Mouse (Mus musculus): ENCODE measurements at regions not wholly inside any gene's neighbourhood (a gene's known extent, or its start where the extent isn't known, plus 50 kb on each side); places are given as distances from the start of the nearest gene placed in this dataset.

GRCm38 (mm10) chr3:149827181-149827580 is 836.8 kb upstream of the Adgrl2 start:
- ATAC-seq: no peak
- no peaks in the 10 kb centered on the region for H3K36me3 ChIP-seq (ENCODE audit: control insufficient read depth, insufficient read depth, low read length)
- H3K4me1 ChIP-seq (ENCODE audit: control insufficient read depth, insufficient read depth, low read length): no peaks in the 10 kb centered on the region
- no peak overlapping the region for H3K27ac ChIP-seq (ENCODE audit: low read length)
- H3K4me2 ChIP-seq (ENCODE audit: low read length): no peak overlapping the region
- 29% methylated on average over 2 of the region's 2 CpGs for WGBS
- H3K9ac ChIP-seq (ENCODE audit: low read depth, low read length): no peak overlapping the region
- H3K4me3 ChIP-seq (ENCODE audit: low read depth, low read length): no peak overlapping the region
- H3K27me3 ChIP-seq (ENCODE audit: control insufficient read depth, insufficient read depth, low read depth, low read length): no peaks in the 10 kb centered on the region
- H3K9me3 ChIP-seq (replicated peaks; ENCODE audit: control insufficient read depth, low read length, poor library complexity, severe bottlenecking): no peaks in the 10 kb centered on the region

DNA sequence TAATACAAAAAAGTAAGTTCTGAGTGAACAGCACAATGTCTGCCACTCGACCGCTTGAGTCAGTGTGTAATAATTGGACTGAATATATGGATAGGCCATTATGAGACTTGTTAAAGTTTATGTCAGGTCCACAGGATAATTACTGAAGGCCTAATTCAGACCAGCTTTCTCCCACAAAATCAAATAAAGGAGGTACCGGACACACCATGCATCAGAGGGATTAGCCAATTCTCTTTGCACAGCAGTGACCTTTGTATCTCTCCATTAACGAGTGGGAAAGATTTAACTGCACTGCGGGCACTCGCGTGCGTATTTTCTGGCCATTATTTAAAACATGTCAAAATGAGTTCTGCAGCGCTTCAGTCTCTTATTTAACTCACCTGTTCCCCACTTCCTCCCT is 836.4 kb upstream of the Adgrl2 start:
- no peak overlapping the region for H3K4me3 ChIP-seq (ENCODE audit: low read depth, low read length)
- no peak overlapping the region for H3K27ac ChIP-seq (ENCODE audit: low read length)
- H3K9me3 ChIP-seq (replicated peaks; ENCODE audit: control insufficient read depth, low read length, poor library complexity, severe bottlenecking): no peaks in the 10 kb centered on the region
- H3K27me3 ChIP-seq (ENCODE audit: control insufficient read depth, insufficient read depth, low read depth, low read length): no peaks in the 10 kb centered on the region
- no peak overlapping the region for H3K4me2 ChIP-seq (ENCODE audit: low read length)
- WGBS: 21% methylated on average over 9 of the region's 9 CpGs
- H3K4me1 ChIP-seq (ENCODE audit: control insufficient read depth, insufficient read depth, low read length): no peaks in the 10 kb centered on the region
- H3K36me3 ChIP-seq (ENCODE audit: control insufficient read depth, insufficient read depth, low read length): no peaks in the 10 kb centered on the region
- no peak overlapping the region for H3K9ac ChIP-seq (ENCODE audit: low read depth, low read length)
- ATAC-seq: no peak

- no peaks in the 10 kb centered on the region for H3K36me3 ChIP-seq (ENCODE audit: control insufficient read depth, insufficient read depth, low read length)
- H3K4me3 ChIP-seq (ENCODE audit: low read depth, low read length): no peak overlapping the region
- H3K27me3 ChIP-seq (ENCODE audit: control insufficient read depth, insufficient read depth, low read depth, low read length): no peaks in the 10 kb centered on the region
- no peak overlapping the region for H3K9ac ChIP-seq (ENCODE audit: low read depth, low read length)
- WGBS: 83% methylated on average over 3 of the region's 3 CpGs
- ATAC-seq: no peak
- no peak overlapping the region for H3K27ac ChIP-seq (ENCODE audit: low read length)
- no peaks in the 10 kb centered on the region for H3K4me1 ChIP-seq (ENCODE audit: control insufficient read depth, insufficient read depth, low read length)
- H3K4me2 ChIP-seq (ENCODE audit: low read length): no peak overlapping the region
- H3K9me3 ChIP-seq (replicated peaks; ENCODE audit: control insufficient read depth, low read length, poor library complexity, severe bottlenecking): no peaks in the 10 kb centered on the region
Measured at GRCm38 (mm10) chr3:149820670-149821069, 830.3 kb upstream of the Adgrl2 start.

GRCm38 (mm10) chr3:149819863-149820262 is 829.5 kb upstream of the Adgrl2 start:
- H3K9me3 ChIP-seq (replicated peaks; ENCODE audit: control insufficient read depth, low read length, poor library complexity, severe bottlenecking): no peaks in the 10 kb centered on the region
- no peaks in the 10 kb centered on the region for H3K36me3 ChIP-seq (ENCODE audit: control insufficient read depth, insufficient read depth, low read length)
- H3K9ac ChIP-seq (ENCODE audit: low read depth, low read length): no peak overlapping the region
- H3K27me3 ChIP-seq (ENCODE audit: control insufficient read depth, insufficient read depth, low read depth, low read length): no peaks in the 10 kb centered on the region
- no peak overlapping the region for H3K27ac ChIP-seq (ENCODE audit: low read length)
- ATAC-seq: no peak
- no peak overlapping the region for H3K4me2 ChIP-seq (ENCODE audit: low read length)
- no peak overlapping the region for H3K4me3 ChIP-seq (ENCODE audit: low read depth, low read length)
- H3K4me1 ChIP-seq (ENCODE audit: control insufficient read depth, insufficient read depth, low read length): no peaks in the 10 kb centered on the region
- WGBS: 81% methylated on average over 4 of the region's 4 CpGs

DNA sequence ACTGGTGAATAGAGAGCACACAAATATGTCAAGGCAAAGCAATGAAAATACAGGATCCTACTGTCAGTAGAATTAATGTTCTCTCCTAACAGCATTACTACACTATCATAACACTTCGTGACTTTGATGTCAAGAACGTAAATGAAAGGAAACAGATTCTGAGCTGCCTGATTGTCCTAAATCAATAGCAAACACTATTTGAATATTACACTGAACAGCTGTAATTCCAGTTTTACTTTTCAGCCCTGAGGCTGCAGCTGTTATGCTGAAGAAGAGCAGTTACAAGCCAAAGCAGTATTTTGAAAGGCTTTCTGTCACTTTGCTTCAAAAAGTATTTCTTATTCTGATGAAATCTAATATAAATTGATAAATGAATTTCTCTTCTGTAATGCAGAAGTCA is 828.7 kb upstream of the Adgrl2 start:
- Histone ChIP-seq H3K9ac (ENCODE audit: low read depth, low read length) (no peak overlapping the region), H3K4me3 (ENCODE audit: low read depth, low read length) (no peak overlapping the region), H3K36me3 (ENCODE audit: control insufficient read depth, insufficient read depth, low read length) (no peaks in the 10 kb centered on the region), H3K27me3 (ENCODE audit: control insufficient read depth, insufficient read depth, low read depth, low read length) (no peaks in the 10 kb centered on the region), H3K4me1 (ENCODE audit: control insufficient read depth, insufficient read depth, low read length) (no peaks in the 10 kb centered on the region), H3K4me2 (ENCODE audit: low read length) (no peak overlapping the region), H3K27ac (ENCODE audit: low read length) (no peak overlapping the region), H3K9me3 (replicated peaks; ENCODE audit: control insufficient read depth, low read length, poor library complexity, severe bottlenecking) (no peaks in the 10 kb centered on the region)
- no peak for ATAC-seq
- 81% methylated on average over 2 of the region's 2 CpGs for WGBS

- no peak overlapping the region for H3K9ac ChIP-seq (ENCODE audit: low read depth, low read length)
- H3K27me3 ChIP-seq (ENCODE audit: control insufficient read depth, insufficient read depth, low read depth, low read length): no peaks in the 10 kb centered on the region
- ATAC-seq: no peak
- H3K4me3 ChIP-seq (ENCODE audit: low read depth, low read length): no peak overlapping the region
- no peaks in the 10 kb centered on the region for H3K4me1 ChIP-seq (ENCODE audit: control insufficient read depth, insufficient read depth, low read length)
- no peaks in the 10 kb centered on the region for H3K36me3 ChIP-seq (ENCODE audit: control insufficient read depth, insufficient read depth, low read length)
- 59% methylated on average over 2 of the region's 2 CpGs for WGBS
- no peak overlapping the region for H3K27ac ChIP-seq (ENCODE audit: low read length)
- H3K4me2 ChIP-seq (ENCODE audit: low read length): no peak overlapping the region
- H3K9me3 ChIP-seq (replicated peaks; ENCODE audit: control insufficient read depth, low read length, poor library complexity, severe bottlenecking): no peaks in the 10 kb centered on the region
Measured at GRCm38 (mm10) chr3:149811036-149811435, 820.7 kb upstream of the Adgrl2 start.

DNA sequence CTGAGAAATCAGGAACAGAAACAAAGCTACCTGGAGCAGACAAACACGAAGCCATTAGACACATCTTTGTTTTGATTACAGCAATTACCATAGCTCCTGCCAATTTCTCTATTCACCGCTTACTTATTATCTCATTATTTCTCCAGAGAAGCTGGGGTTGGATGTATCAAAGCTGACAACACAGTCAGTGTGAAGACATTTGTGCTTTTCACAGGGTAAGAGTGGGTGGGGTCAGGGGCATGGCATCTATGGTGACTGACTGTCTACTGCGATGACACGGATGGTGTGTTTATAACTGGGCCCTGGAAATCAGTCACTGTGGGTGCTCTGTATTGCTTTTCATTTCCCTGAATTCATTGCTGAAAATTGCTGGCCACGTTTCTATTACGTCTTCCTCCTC is 815.0 kb upstream of the Adgrl2 start:
- H3K36me3 ChIP-seq (ENCODE audit: control insufficient read depth, insufficient read depth, low read length): no peaks in the 10 kb centered on the region
- H3K4me3 ChIP-seq (ENCODE audit: low read depth, low read length): no peak overlapping the region
- no peaks in the 10 kb centered on the region for H3K27me3 ChIP-seq (ENCODE audit: control insufficient read depth, insufficient read depth, low read depth, low read length)
- no peak for ATAC-seq
- H3K27ac ChIP-seq (ENCODE audit: low read length): no peak overlapping the region
- 63% methylated on average over 6 of the region's 6 CpGs for WGBS
- no peaks in the 10 kb centered on the region for H3K4me1 ChIP-seq (ENCODE audit: control insufficient read depth, insufficient read depth, low read length)
- no peak overlapping the region for H3K9ac ChIP-seq (ENCODE audit: low read depth, low read length)
- no peak overlapping the region for H3K4me2 ChIP-seq (ENCODE audit: low read length)
- no peaks in the 10 kb centered on the region for H3K9me3 ChIP-seq (replicated peaks; ENCODE audit: control insufficient read depth, low read length, poor library complexity, severe bottlenecking)

GRCm38 (mm10) chr3:149796123-149796522 is 805.8 kb upstream of the Adgrl2 start:
- Histone ChIP-seq H3K27ac (ENCODE audit: low read length) (no peak overlapping the region), H3K4me2 (ENCODE audit: low read length) (no peak overlapping the region), H3K36me3 (ENCODE audit: control insufficient read depth, insufficient read depth, low read length) (no peaks in the 10 kb centered on the region), H3K4me3 (ENCODE audit: low read depth, low read length) (no peak overlapping the region), H3K9me3 (replicated peaks; ENCODE audit: control insufficient read depth, low read length, poor library complexity, severe bottlenecking) (no peaks in the 10 kb centered on the region), H3K4me1 (ENCODE audit: control insufficient read depth, insufficient read depth, low read length) (no peaks in the 10 kb centered on the region), H3K27me3 (ENCODE audit: control insufficient read depth, insufficient read depth, low read depth, low read length) (no peaks in the 10 kb centered on the region), H3K9ac (ENCODE audit: low read depth, low read length) (no peak overlapping the region)
- 87% methylated on average over 2 of the region's 2 CpGs for WGBS
- no peak for ATAC-seq

- H3K27me3 ChIP-seq (ENCODE audit: control insufficient read depth, insufficient read depth, low read depth, low read length): no peaks in the 10 kb centered on the region
- H3K4me1 ChIP-seq (ENCODE audit: control insufficient read depth, insufficient read depth, low read length): no peaks in the 10 kb centered on the region
- H3K9me3 ChIP-seq (replicated peaks; ENCODE audit: control insufficient read depth, low read length, poor library complexity, severe bottlenecking): no peaks in the 10 kb centered on the region
- no peak overlapping the region for H3K27ac ChIP-seq (ENCODE audit: low read length)
- no peak overlapping the region for H3K9ac ChIP-seq (ENCODE audit: low read depth, low read length)
- H3K4me3 ChIP-seq (ENCODE audit: low read depth, low read length): no peak overlapping the region
- no peak overlapping the region for H3K4me2 ChIP-seq (ENCODE audit: low read length)
- ATAC-seq: no peak
- H3K36me3 ChIP-seq (ENCODE audit: control insufficient read depth, insufficient read depth, low read length): no peaks in the 10 kb centered on the region
- 87% methylated on average over 2 of the region's 2 CpGs for WGBS
Measured at GRCm38 (mm10) chr3:149791593-149791992, 801.2 kb upstream of the Adgrl2 start.

- ATAC-seq: no peak
Measured at GRCm38 (mm10) chr3:149786096-149786495, 795.7 kb upstream of the Adgrl2 start.

More at GRCm38 (mm10) chr3:149786096-149786495, 795.7 kb upstream of the Adgrl2 start:
- H3K27ac ChIP-seq (ENCODE audit: low read length): no peak overlapping the region
- H3K36me3 ChIP-seq (ENCODE audit: control insufficient read depth, insufficient read depth, low read length): no peaks in the 10 kb centered on the region
- H3K9ac ChIP-seq (ENCODE audit: low read depth, low read length): no peak overlapping the region
- H3K9me3 ChIP-seq (replicated peaks; ENCODE audit: control insufficient read depth, low read length, poor library complexity, severe bottlenecking): no peaks in the 10 kb centered on the region
- H3K27me3 ChIP-seq (ENCODE audit: control insufficient read depth, insufficient read depth, low read depth, low read length): no peaks in the 10 kb centered on the region
- WGBS: 76% methylated on average over 2 of the region's 2 CpGs
- H3K4me2 ChIP-seq (ENCODE audit: low read length): no peak overlapping the region
- no peaks in the 10 kb centered on the region for H3K4me1 ChIP-seq (ENCODE audit: control insufficient read depth, insufficient read depth, low read length)
- no peak overlapping the region for H3K4me3 ChIP-seq (ENCODE audit: low read depth, low read length)
